Mouse (Mus musculus) neural tube, embryonic 11.5 days (tissue): ENCODE measurements around the gene Mr1. TPM values are rescaled to one million over a fixed set of nuclear protein-coding genes. Genes with fewer than 3 reads are reported as not detected.

Source experiments
- ATAC-seq: fragments of 200-750 bp; cut with Nextera tagmentation; 2 replicates; pipeline ENCODE4 v1.8.0; 2017; ENCODE audit warnings: moderate number of reproducible peaks, mild to moderate bottlenecking, moderate TSS enrichment, moderate library complexity; ENCODE audit not compliant: insufficient read depth, low FRiP score, low TSS enrichment
- DNase-seq: peaks from one replicate; pipeline ENCODE4 v3.0.0-alpha.2; 2015; ENCODE audit warnings: low spot score
- H3K27ac ChIP-seq: fragments of 300-500 bp; sonication (generic); 2 replicates; pipeline ENCODE4 v1.5.1; 2014; ENCODE audit warnings: low read depth, mild to moderate bottlenecking, low read length
- H3K27me3 ChIP-seq: fragments of 300-500 bp; sonication (generic); 2 replicates; pipeline ENCODE4 v1.6.1; 2014; ENCODE audit warnings: mild to moderate bottlenecking, low read length, mixed read lengths; ENCODE audit not compliant: control insufficient read depth, insufficient read depth
- H3K36me3 ChIP-seq: fragments of 300-500 bp; sonication (generic); 2 replicates; pipeline ENCODE4 v1.6.1; 2014; ENCODE audit warnings: mild to moderate bottlenecking, low read length, moderate library complexity, mixed read lengths; ENCODE audit not compliant: control insufficient read depth, insufficient read depth
- H3K4me1 ChIP-seq: fragments of 300-500 bp; sonication (generic); 2 replicates; pipeline ENCODE4 v1.6.1; 2014; ENCODE audit warnings: low read length, mixed read lengths; ENCODE audit not compliant: control insufficient read depth, insufficient read depth
- H3K4me2 ChIP-seq: fragments of 300-500 bp; sonication (generic); 2 replicates; pipeline ENCODE4 v1.6.1; 2014; ENCODE audit warnings: low read depth, mild to moderate bottlenecking, moderate library complexity
- H3K4me3 ChIP-seq: fragments of 300-500 bp; sonication (generic); 2 replicates; pipeline ENCODE4 v1.5.1; 2014; ENCODE audit warnings: low read depth, low read length
- H3K9ac ChIP-seq: fragments of 300-500 bp; sonication (generic); 2 replicates; pipeline ENCODE4 v1.6.1; 2014; ENCODE audit warnings: mild to moderate bottlenecking, low read length
- H3K9me3 ChIP-seq: fragments of 300-500 bp; sonication (generic); 2 replicates; pipeline ENCODE4 v1.6.1; 2016; ENCODE audit warnings: low read length; ENCODE audit not compliant: control insufficient read depth
- WGBS: fragments of 180-500 bp; shearing (Covaris S2); extraction: QIAGEN DNeasy Blood & Tissue Kit; methylation state at CpG from one replicate; pipeline ENCODE4 v1.1.7; 2014; 5-methylcytosine and 5-hydroxymethylcytosine counted together
- polyA plus RNA-seq: library from polyadenylated mRNA; unstranded; fragments of >200 nt; fragmentation: Nextera tagmentation; extraction: Ambion mirVana; gene quantifications from 2 replicates; pipeline ENCODE4 v1.2.1, GENCODE M21; 2014

The Mr1 gene
- polyA plus RNA-seq, 1 experiment from 2014 or later, result 0.37 TPM

DNA sequence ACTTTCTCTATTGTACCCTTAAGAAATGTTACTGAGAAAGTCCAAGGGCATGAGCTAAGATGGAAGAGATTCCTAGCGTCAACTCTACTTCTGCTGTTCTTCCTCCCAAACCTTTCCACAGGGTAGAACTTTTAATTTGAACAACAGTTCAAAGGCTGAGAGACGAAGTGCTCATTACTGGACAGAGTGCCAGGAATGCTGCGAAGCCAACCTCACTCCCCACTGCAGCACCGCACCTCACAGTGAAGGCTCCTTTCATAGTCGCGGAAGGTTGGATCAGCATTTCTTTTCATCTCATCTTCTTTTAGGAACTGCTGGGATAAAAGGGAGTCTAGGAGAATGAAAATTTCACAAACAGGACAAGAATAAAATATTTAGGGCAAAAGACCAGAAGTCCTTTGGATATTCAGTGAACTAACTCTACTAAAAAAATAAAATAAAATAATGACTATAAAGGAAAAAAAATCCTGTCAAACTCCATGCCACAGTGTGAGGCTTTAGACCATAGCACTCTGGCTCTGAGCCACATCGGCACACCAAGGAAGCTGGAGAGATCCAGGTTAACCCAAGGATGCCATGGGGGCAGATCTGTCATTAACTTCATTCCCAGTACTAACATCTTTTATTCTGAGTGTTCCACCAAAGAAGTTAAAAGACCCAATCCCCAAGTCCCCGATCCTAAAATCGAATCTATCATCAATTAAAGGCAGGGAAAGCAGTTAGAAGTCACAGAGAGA lies 52.5 kb downstream of the Mr1 start:
- WGBS, result 65% methylated on average over 9 of the region's 9 CpGs
- Histone ChIP-seq H3K27ac (no peak overlapping the region), H3K9ac (no peak overlapping the region)

GRCm38 (mm10) chr1:155093145-155093791 lies 53.3 kb downstream of the Mr1 start:
- Histone ChIP-seq H3K27me3 (no peaks in the 10 kb centered on the region), H3K4me2 (no peak overlapping the region), H3K4me1 (peaks cover 23% of the 10 kb centered on the region), H3K9me3 (no peaks in the 10 kb centered on the region), H3K4me3 (no peak overlapping the region), H3K27ac (no peak overlapping the region), H3K9ac (no peak overlapping the region), H3K36me3 (no peaks in the 10 kb centered on the region)
- ATAC-seq (no peak), DNase-seq (no peak)
- 46% methylated on average over 4 of the region's 4 CpGs for WGBS

More for the DNA sequence above, 52.5 kb downstream of the Mr1 start:
- Histone ChIP-seq H3K4me3 (no peak overlapping the region), H3K9me3 (no peaks in the 10 kb centered on the region), H3K4me2 (no peak overlapping the region), H3K36me3 (no peaks in the 10 kb centered on the region), H3K4me1 (peaks cover 23% of the 10 kb centered on the region), H3K27me3 (no peaks in the 10 kb centered on the region)
- no peak for DNase-seq
- ATAC-seq, result no peak

- WGBS, result 13% methylated on average over 14 of the region's 14 CpGs
- H3K9me3 ChIP-seq, result no peaks in the 10 kb centered on the region
- H3K4me2 ChIP-seq, result no peak overlapping the region
- no peaks in the 10 kb centered on the region for H3K36me3 ChIP-seq
- H3K27me3 ChIP-seq, result no peaks in the 10 kb centered on the region
- peak overlapping the region; percentile 23; the same call in 1 of the 2 replicates for H3K9ac ChIP-seq
- ATAC-seq (peak; percentile 76), DNase-seq (peak; percentile 54)
- peaks cover 20% of the 10 kb centered on the region for H3K4me1 ChIP-seq
- H3K27ac ChIP-seq, result 0 out of 2 replicates have a peak overlapping the region, but pooled peaks have one; percentile 50
- H3K4me3 ChIP-seq, result no peak overlapping the region
Observed at GRCm38 (mm10) chr1:155091842-155092800, 54.5 kb downstream of the Mr1 start.

GRCm38 (mm10) chr1:155091374-155091841 lies 55.2 kb downstream of the Mr1 start:
- peaks cover 17% of the 10 kb centered on the region for H3K4me1 ChIP-seq

DNA sequence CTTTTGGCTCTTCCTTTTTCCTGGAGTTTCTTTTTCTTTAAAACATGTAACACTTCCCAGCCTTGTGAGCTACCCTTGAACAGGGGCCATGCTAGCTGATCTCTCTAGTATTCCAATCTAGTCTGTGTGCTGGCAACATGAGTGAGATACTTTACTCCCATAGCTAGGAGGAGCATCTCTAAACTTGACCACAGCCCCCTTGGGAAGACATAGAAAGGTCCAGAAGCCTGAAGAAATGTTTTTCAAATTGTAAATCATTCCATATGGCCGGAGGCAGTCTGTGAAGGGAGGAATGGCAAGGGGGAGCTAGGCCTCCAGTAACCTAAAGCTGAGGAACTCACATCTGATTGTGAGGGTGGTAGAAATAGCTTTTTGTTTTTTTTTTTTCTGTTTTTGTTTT lies 55.9 kb downstream of the Mr1 start:
- no peak overlapping the region for H3K9ac ChIP-seq
- H3K4me2 ChIP-seq, result no peak overlapping the region
- no peaks in the 10 kb centered on the region for H3K9me3 ChIP-seq
- no peak overlapping the region for H3K27ac ChIP-seq
- no peaks in the 10 kb centered on the region for H3K36me3 ChIP-seq
- no peak overlapping the region for H3K4me3 ChIP-seq
- ATAC-seq, result no peak
- H3K27me3 ChIP-seq, result no peaks in the 10 kb centered on the region
- 29% methylated on average over 1 of the region's 1 CpGs for WGBS
- no peak for DNase-seq
- H3K4me1 ChIP-seq, result peaks cover 22% of the 10 kb centered on the region

More at GRCm38 (mm10) chr1:155091374-155091841, 55.2 kb downstream of the Mr1 start:
- ATAC-seq (no peak), DNase-seq (no peak)
- Histone ChIP-seq H3K9me3 (no peaks in the 10 kb centered on the region), H3K27ac (no peak overlapping the region), H3K36me3 (no peaks in the 10 kb centered on the region), H3K9ac (no peak overlapping the region), H3K27me3 (no peaks in the 10 kb centered on the region), H3K4me2 (no peak overlapping the region), H3K4me3 (no peak overlapping the region)
- 72% methylated on average over 7 of the region's 7 CpGs for WGBS

GRCm38 (mm10) chr1:155090327-155090726 lies 56.3 kb downstream of the Mr1 start:
- no peak for ATAC-seq
- Histone ChIP-seq H3K4me1 (peaks cover 22% of the 10 kb centered on the region), H3K27ac (no peak overlapping the region), H3K4me2 (no peak overlapping the region), H3K36me3 (no peaks in the 10 kb centered on the region), H3K4me3 (no peak overlapping the region), H3K27me3 (no peaks in the 10 kb centered on the region), H3K9me3 (no peaks in the 10 kb centered on the region), H3K9ac (no peak overlapping the region)
- 92% methylated on average over 7 of the region's 7 CpGs for WGBS
- DNase-seq, result no peak

- Histone ChIP-seq H3K9ac (no peak overlapping the region), H3K4me2 (no peak overlapping the region), H3K36me3 (no peaks in the 10 kb centered on the region), H3K9me3 (no peaks in the 10 kb centered on the region), H3K27me3 (no peaks in the 10 kb centered on the region), H3K27ac (no peak overlapping the region), H3K4me3 (no peak overlapping the region), H3K4me1 (peaks cover 31% of the 10 kb centered on the region)
- no peak for DNase-seq
- no peak for ATAC-seq
- WGBS, result 68% methylated on average over 16 of the region's 16 CpGs
Observed at GRCm38 (mm10) chr1:155088847-155089603, 57.6 kb downstream of the Mr1 start.

DNA sequence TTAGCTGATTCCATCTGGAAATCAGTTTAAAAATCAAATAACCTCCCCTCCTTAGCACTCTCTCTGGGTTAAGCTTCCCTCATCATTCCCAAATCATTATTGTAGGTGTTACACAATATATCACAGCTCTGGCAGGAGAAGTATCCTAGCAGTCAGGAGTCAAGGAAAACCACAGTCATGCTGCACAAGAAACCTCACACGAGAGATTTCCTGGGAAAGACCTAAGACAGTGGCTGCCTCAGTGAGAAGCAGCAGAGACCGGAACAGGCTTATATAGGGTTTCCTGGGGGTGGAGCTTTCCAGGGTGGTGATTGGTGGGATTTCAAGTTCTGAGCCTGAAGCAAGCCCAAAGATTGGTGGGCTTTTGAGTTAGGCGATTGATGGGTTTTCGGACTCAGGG lies 58.6 kb downstream of the Mr1 start:
- Histone ChIP-seq H3K4me1 (peaks cover 25% of the 10 kb centered on the region), H3K36me3 (no peaks in the 10 kb centered on the region), H3K4me2 (no peak overlapping the region), H3K27ac (no peak overlapping the region), H3K27me3 (no peaks in the 10 kb centered on the region), H3K4me3 (no peak overlapping the region), H3K9ac (no peak overlapping the region), H3K9me3 (no peaks in the 10 kb centered on the region)
- WGBS, result 96% methylated on average over 4 of the region's 4 CpGs
- ATAC-seq (no peak), DNase-seq (no peak)
